Mouse (Mus musculus) testis, postnatal 10 days (tissue): ENCODE results near the gene Elf2.

Source experiments
- DNase-seq: peaks from one replicate; pipeline ENCODE4 v3.0.0; 2021; ENCODE audit warnings: low spot score

The Elf2 gene

GRCm38 (mm10) chr3:51213111-51213510 lies 127.4 kb downstream of the Elf2 start:
- DNase-seq = no peak

GRCm38 (mm10) chr3:51210485-51210884 lies 130.0 kb downstream of the Elf2 start:
- DNase-seq = no peak

- DNase-seq = no peak
These were observed 130.8 kb downstream of the Elf2 start for GRCm38 (mm10) chr3:51209503-51210314.

DNA sequence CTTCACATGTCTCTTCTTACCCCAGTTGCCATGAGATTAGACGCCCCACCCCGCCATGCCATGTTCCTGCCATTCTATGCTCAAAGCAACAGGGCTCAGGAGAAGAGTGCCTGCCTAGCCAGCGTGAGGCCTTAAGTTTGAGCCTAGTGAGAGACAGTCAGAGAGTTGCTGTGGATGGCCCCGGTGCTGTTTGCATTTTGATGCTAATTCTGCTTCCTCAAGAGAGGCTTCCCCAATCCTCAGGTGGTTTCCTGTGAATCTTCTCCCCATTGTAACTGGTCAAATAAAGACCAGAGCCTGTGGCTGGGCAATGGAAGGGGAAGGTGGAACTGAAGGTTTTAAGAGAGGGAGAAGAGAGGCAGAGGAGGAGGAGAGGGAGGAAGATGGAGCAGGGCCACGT lies 131.8 kb downstream of the Elf2 start:
- no peak for DNase-seq

DNA sequence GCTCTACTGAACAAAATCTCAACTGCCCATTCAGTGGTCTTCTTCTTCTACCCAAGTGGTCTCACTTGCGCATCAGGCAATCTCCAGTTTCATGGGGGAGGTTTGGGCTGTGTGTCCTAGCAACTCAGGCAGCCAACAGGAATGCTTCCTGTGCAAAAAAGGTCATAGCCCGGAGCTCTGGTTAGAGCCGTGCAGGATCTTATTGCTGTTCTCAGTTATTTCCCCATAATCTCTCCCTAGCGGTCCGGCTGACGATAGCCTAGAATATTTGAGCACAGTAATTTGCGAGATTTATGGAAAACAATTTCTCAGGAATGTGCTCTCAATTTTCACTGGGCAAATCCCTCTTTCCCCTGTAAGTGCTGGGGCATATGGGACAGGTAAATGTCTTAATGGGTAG lies 133.9 kb downstream of the Elf2 start:
- DNase-seq = no peak

GRCm38 (mm10) chr3:51204897-51205296 lies 135.6 kb downstream of the Elf2 start:
- no peak for DNase-seq

GRCm38 (mm10) chr3:51204441-51204840 lies 136.0 kb downstream of the Elf2 start:
- peak; percentile 53 for DNase-seq

GRCm38 (mm10) chr3:51203906-51204305 lies 136.6 kb downstream of the Elf2 start:
- no peak for DNase-seq
